Mouse (Mus musculus) neural tube, embryonic 12.5 days (tissue): Measurements from ENCODE around the gene St6galnac6. TPM values are rescaled to one million over a fixed set of nuclear protein-coding genes. Genes with fewer than 3 reads are reported as not detected.

Source experiments
- ATAC-seq: fragments of 200-750 bp; cut with Nextera tagmentation; 2 replicates; pipeline ENCODE4 v1.8.0; 2017; ENCODE audit warnings: low read depth, mild to moderate bottlenecking, moderate TSS enrichment, moderate library complexity; ENCODE audit not compliant: low FRiP score
- H3K27ac ChIP-seq: fragments of 300-500 bp; sonication (generic); 2 replicates; pipeline ENCODE4 v1.5.1; 2016
- H3K27me3 ChIP-seq: fragments of 300-500 bp; sonication (generic); replicated peaks from 2 replicates; pipeline ENCODE4 v1.6.1; 2016; ENCODE audit warnings: mild to moderate bottlenecking
- H3K36me3 ChIP-seq: fragments of 300-500 bp; sonication (generic); 2 replicates; pipeline ENCODE4 v1.6.1; 2016; ENCODE audit warnings: mild to moderate bottlenecking
- H3K4me1 ChIP-seq: fragments of 300-500 bp; sonication (generic); 2 replicates; pipeline ENCODE4 v1.6.1; 2016
- H3K4me2 ChIP-seq: fragments of 300-500 bp; sonication (generic); replicated peaks from 2 replicates; pipeline ENCODE4 v1.6.1; 2016; ENCODE audit warnings: mild to moderate bottlenecking
- H3K4me3 ChIP-seq: fragments of 300-500 bp; sonication (generic); 2 replicates; pipeline ENCODE4 v1.5.1; 2016
- H3K9ac ChIP-seq: fragments of 300-500 bp; sonication (generic); 2 replicates; pipeline ENCODE4 v1.6.1; 2016; ENCODE audit warnings: mild to moderate bottlenecking
- H3K9me3 ChIP-seq: fragments of 300-500 bp; sonication (generic); 2 replicates; pipeline ENCODE4 v1.6.1; 2016; ENCODE audit warnings: mild to moderate bottlenecking
- WGBS: fragments of 180-500 bp; shearing (Covaris S2); methylation state at CpG from one replicate; pipeline ENCODE4 v1.1.7; 2016; 5-methylcytosine and 5-hydroxymethylcytosine counted together
- microRNA counts: library from miRNA; unstranded; fragments of <30 nt; microRNA quantifications from one replicate; lab custom pipeline; 2017
- microRNA-seq: library from miRNA; unstranded; fragments of <30 nt; microRNA quantifications from one replicate; pipeline ENCODE4, GENCODE M21; 2017
- polyA plus RNA-seq: library from polyadenylated mRNA; unstranded; fragments of >200 nt; fragmentation: Nextera tagmentation; extraction: Ambion mirVana; gene quantifications from 2 replicates; pipeline ENCODE4 v1.2.1, GENCODE M21; 2016

Gene St6galnac6
- polyA plus RNA-seq, 1 experiment from 2014 or later = 10.1 TPM

DNA sequence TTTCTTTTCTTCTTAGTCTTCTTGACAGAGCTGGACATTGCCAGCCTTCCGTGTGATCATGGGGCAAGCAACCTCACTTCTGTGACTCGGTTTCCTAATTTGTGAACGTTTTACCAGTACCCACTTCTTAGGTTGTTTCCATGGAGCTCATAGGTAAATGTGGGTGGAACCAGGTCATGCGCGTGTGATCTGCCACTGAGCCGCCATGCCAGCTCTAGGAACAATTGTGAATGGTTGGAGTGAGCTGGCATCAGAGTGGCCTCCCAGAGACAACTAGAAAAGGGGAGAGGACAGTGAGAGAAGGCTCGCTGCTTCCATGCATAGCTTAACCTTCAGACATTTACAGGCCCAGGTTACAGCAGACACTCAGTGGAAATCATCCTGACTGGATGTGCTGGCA is 68.7 kb downstream of the St6galnac6 start:
- no peak overlapping the region for H3K4me2 ChIP-seq
- no peak overlapping the region for H3K27ac ChIP-seq
- ATAC-seq = no peak
- no peak overlapping the region for H3K4me3 ChIP-seq
- no peaks in the 10 kb centered on the region for H3K9me3 ChIP-seq
- WGBS = 77% methylated on average over 7 of the region's 7 CpGs
- no peaks in the 10 kb centered on the region for H3K27me3 ChIP-seq
- H3K36me3 ChIP-seq = no peaks in the 10 kb centered on the region
- no peaks in the 10 kb centered on the region; the same call in 1 of the 2 replicates for H3K4me1 ChIP-seq
- H3K9ac ChIP-seq = no peak overlapping the region

DNA sequence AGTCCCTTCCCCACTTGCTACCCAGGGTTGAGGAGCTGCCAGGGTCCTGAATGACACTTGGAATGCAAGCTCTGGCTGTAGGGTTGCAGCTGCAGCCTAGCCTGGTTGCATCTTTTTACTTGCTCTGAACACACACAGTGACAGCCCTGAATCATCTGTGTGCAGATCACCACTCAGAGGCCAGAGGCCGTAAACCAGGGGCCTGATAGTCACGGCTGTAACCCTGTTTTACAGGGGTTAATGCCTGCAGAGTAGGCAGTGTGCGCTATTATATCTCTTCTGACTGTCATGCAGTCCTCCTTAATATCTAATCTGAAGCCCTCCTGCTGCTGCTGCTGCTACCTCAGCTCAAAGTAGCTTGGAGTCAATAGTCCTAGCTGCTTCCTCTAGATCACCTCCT is 70.4 kb downstream of the St6galnac6 start:
- H3K9ac ChIP-seq = no peak overlapping the region
- WGBS = 61% methylated on average over 3 of the region's 3 CpGs
- H3K27ac ChIP-seq = no peak overlapping the region
- no peaks in the 10 kb centered on the region for H3K27me3 ChIP-seq
- H3K36me3 ChIP-seq = no peaks in the 10 kb centered on the region
- no peak overlapping the region for H3K4me2 ChIP-seq
- H3K9me3 ChIP-seq = no peaks in the 10 kb centered on the region
- H3K4me1 ChIP-seq = no peaks in the 10 kb centered on the region; the same call in 1 of the 2 replicates
- H3K4me3 ChIP-seq = no peak overlapping the region
- ATAC-seq = no peak

MicroRNAs encoded within 50 kb of the gene (microRNA counts, 519-probe panel; counts per million panel counts)
- 342 counts per million, percentile 67 among the panel's probes with 10 or more counts for microRNA mmu-miR-1954 (lab: Ali Mortazavi, UCI)

Small RNAs within 50 kb of the gene (microRNA-seq; reads per million reads assigned to microRNA genes)
- not detected for gene Mir1954

Other genes starting within 250 kb of the St6galnac6 start
- 55.8 and 57.6 TPM in 2 replicates for gene Ciz1, start 247.4 kb upstream of the St6galnac6 start, polyA plus RNA-seq
- 35.4 and 41.1 TPM in 2 replicates for gene Dnm1, start 246.4 kb upstream of the St6galnac6 start, polyA plus RNA-seq
- gene 1110008P14Rik, start 217.8 kb upstream of the St6galnac6 start, polyA plus RNA-seq = 86.4 and 87.9 TPM in 2 replicates
- 0.68 and 1.1 TPM in 2 replicates for gene Lcn2, start 211.5 kb upstream of the St6galnac6 start, polyA plus RNA-seq
- gene Ptges2, start 203.8 kb upstream of the St6galnac6 start, polyA plus RNA-seq = 35.8 and 40.5 TPM in 2 replicates
- gene Naif1, start 149.3 kb upstream of the St6galnac6 start, polyA plus RNA-seq = 5.7 and 6.0 TPM in 2 replicates
- 41.6 and 44.0 TPM in 2 replicates for gene Slc25a25, start 148.3 kb upstream of the St6galnac6 start, polyA plus RNA-seq
- gene Fam102a, start 64.4 kb upstream of the St6galnac6 start, polyA plus RNA-seq = 11.5 and 14.4 TPM in 2 replicates
- 121 and 124 TPM in 2 replicates for gene Dpm2, start 28.9 kb upstream of the St6galnac6 start, polyA plus RNA-seq
- 3.9 and 4.0 TPM in 2 replicates for gene Pip5kl1, start 24.9 kb upstream of the St6galnac6 start, polyA plus RNA-seq
- gene 9430097D07Rik, start 24.0 kb upstream of the St6galnac6 start, polyA plus RNA-seq = 0.25 and 0.69 TPM in 2 replicates
- 20.4 and 21.4 TPM in 2 replicates for gene St6galnac4, start 12.6 kb upstream of the St6galnac6 start, polyA plus RNA-seq
- 46.6 and 50.4 TPM in 2 replicates for gene Ak1, start 22.0 kb downstream of the St6galnac6 start, polyA plus RNA-seq
- gene Eng, start 46.9 kb downstream of the St6galnac6 start, polyA plus RNA-seq = 28.8 and 33.0 TPM in 2 replicates
- gene Fpgs, start 104.4 kb downstream of the St6galnac6 start, polyA plus RNA-seq = 16.4 and 17.3 TPM in 2 replicates
- 97.8 and 103 TPM in 2 replicates for gene Cdk9, start 113.4 kb downstream of the St6galnac6 start, polyA plus RNA-seq
- gene Sh2d3c, start 121.3 kb downstream of the St6galnac6 start, polyA plus RNA-seq = 41.8 and 45.1 TPM in 2 replicates
- gene 6330409D20Rik, start 141.3 kb downstream of the St6galnac6 start, polyA plus RNA-seq = 2.1 and 3.1 TPM in 2 replicates
- 55.5 and 56.1 TPM in 2 replicates for gene Tor2a, start 157.5 kb downstream of the St6galnac6 start, polyA plus RNA-seq
- 0.32 and 1.2 TPM in 2 replicates for gene Ttc16, start 175.9 kb downstream of the St6galnac6 start, polyA plus RNA-seq
- gene Ptrh1, start 176.1 kb downstream of the St6galnac6 start, polyA plus RNA-seq = 4.3 and 5.5 TPM in 2 replicates
- 0.82 and 1.6 TPM in 2 replicates for gene Cfap157, start 184.7 kb downstream of the St6galnac6 start, polyA plus RNA-seq
- 121 and 130 TPM in 2 replicates for gene Stxbp1, start 247.5 kb downstream of the St6galnac6 start, polyA plus RNA-seq